Mouse (Mus musculus) common myeloid progenitor, adult 5-6 weeks (primary cell): ENCODE data around the gene Nup188. TPM values are rescaled to one million over a fixed set of nuclear protein-coding genes. Genes with fewer than 3 reads are reported as not detected.

Experiments used
- ATAC-seq: replicated peaks from 2 replicates; pipeline ENCODE4 v1.8.0; 2016; ENCODE audit warnings: low read depth, mild to moderate bottlenecking, moderate TSS enrichment, inconsistent platforms; ENCODE audit not compliant: poor library complexity, severe bottlenecking
- total RNA-seq: library from RNA; stranded (forward); fragments of 200-1000, 187-1606 nt; gene quantifications from 2 replicates; pipeline ENCODE4 v1.2.3, GENCODE M21; 2017

Gene Nup188
- total RNA-seq, 1 experiment from 2014 or later, result 31.6 TPM

DNA sequence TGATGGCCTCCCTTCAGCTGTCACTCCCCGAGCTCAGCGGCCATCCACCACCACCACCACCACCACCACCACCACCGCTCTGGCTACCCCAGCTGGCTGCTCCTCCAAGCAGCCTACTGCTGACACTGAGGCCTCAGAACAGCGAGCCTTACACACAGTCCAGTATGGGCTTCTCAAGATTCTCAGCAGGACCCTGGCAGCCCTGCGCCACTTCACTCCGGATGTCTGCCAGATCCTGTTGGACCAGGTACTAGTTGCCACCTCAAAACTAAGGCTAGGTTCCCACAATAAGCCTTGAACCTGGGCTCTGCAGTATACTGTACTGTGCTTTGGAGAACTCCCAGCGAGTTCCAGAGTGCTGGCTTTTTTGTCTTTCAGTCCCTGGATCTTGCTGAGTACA, 56.3 kb downstream of the Nup188 start:
- no peak for ATAC-seq

DNA sequence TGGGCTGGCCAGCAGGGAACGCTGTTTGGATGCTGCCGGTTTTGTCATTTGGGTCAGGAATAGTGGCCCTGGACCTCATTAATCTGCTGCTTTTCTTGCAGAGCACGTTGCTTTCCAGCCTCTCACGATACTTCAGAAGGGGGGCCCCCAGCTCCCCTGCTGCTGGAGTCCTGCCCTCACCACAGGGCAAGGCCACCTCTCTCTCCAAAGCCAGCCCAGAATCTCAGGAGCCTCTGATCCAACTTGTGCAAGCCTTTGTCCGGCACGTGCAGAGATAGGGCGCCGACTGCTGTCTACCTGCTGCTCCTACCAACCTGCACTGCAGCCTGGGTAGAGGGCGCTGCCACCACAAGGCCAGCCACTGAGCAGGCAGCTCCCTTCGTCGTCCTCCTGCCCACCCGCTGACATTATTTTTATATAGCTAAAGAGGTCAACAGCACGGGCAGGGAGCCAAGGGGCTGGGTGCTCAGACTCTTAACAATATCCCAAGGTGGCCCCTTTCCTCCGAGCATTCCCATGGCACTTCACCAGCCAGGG, 57.5 kb downstream of the Nup188 start:
- no peak for ATAC-seq

DNA sequence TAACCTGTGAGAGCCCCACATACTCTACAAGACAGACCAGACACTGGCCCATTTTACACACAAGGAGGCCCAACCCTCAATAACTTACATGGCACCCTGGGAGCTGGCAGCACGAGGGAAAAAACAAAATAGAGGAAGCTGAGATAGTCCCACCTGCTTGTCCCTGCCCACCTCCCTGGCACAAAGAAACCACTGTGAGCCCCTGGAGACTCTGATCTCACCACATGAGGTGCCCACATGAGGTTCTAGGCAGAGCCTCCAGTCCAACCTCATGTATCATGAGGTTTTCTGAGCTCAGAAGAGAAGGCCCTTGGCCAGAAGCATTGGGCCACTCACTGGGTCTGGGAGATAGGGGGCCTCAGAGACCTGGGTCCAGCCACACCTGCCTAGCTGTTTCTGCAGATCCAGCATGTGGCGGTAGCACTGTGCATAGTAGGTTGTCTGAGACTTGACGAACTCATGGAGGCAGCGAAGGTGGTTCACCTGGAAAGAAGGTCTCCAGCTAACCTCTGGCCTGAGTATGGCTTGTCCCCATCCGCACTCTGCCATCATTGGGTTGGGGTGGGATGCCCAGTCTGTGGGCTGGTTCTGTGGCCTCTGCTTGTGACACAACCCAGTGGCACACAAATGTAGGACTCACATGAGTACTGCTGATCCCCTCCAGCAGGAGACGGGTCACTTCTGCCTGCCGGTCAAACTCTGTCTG, 59.9 kb downstream of the Nup188 start:
- ATAC-seq, result no peak

DNA sequence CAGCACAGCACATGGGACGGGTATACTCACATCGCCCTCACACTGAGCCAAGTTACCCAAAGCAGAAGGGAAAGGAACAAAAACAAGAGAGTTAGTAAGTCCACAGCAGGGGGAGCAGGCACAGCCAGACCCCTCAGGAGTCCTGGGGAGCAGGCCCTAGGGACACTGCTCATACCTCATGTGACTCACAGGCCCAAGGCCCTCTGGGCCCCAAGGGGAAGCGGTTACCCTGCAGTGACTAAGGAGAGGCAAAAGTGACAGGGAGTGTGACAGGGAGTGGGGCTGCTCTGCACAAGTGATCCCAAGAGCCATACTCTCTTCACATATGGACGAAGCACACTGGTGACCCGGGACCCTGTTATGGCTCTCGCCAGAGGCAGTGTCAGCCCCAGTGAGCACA, 63.0 kb downstream of the Nup188 start:
- no peak for ATAC-seq

DNA sequence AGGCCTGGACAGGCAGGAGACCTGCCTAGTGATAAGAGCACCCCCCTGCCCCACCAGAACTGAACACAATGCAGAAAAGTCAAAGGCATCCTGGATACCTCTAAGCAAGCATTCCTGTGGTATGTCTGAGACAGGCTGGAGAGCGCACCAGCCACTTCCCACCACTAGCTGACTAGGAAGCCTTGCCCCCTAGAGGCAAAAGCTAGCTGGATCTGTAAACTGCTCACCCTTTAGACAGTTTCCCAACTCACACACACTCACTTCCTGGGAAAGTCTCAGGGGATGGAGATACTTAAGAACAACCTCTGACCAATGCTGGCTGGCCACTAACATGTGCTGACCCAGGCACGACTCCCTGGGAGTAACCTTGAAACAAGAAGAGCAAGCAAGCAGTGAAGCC, 65.0 kb downstream of the Nup188 start:
- ATAC-seq, result peak; percentile 55; the same call in 1 of the 2 replicates

DNA sequence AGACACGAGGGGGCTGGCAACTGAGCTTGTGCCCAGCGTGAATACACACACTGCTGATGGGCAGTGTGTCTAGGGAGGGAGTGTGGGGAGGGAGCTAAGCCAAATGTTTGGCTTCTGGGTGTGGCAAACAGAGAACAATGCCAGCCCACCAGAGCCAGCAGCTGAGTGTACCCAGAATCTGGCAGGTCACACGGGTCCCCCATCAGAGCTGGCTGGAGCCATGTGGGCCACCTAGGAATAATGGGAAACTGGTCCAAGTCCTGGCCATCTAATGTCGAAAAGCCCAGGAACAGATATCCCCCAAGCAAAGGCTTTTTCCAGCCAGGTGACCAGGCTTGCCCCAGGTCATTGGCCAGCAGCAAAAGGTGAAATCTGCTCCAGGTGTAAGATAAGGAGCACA, 69.7 kb downstream of the Nup188 start:
- no peak for ATAC-seq

DNA sequence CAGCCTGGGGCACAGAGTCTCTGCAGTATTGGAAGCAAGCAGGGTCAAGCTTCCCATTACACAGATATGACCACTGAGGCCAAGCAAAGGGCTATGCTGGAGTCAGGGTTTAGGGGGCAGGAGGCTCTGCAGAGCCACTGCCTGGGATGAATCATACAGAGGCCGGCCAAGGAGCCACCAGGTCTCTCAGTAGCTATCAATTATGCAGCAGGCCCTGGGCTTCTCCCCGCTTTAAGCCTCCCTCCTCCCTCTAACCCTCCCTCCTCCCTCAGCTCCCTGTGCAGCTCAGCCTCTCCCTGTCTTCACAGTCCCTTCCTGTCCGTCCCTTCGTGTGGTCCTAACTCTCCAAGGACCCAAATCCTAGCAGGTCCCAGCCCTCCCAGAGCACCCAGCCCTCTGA, 70.1 kb downstream of the Nup188 start:
- ATAC-seq, result no peak

DNA sequence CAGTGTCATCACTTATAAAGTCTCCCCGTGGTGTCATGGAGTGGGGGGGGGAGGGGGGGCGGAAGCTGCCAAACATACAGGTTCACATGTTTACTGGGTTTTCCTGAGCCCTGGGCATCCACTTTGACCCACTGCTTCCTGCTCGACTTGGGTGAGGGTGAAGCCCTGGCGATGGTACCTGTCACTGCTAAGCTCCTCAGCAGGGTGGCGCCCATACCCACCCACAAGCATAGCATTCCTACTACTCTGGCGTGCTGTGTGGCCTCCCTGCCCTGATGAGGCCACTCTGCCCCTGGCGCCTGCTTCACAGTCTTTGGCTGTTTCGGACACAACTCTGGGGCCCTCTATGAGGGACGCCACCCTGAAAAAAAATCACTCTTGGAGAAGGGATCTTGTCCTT, 70.7 kb downstream of the Nup188 start:
- ATAC-seq, result no peak

DNA sequence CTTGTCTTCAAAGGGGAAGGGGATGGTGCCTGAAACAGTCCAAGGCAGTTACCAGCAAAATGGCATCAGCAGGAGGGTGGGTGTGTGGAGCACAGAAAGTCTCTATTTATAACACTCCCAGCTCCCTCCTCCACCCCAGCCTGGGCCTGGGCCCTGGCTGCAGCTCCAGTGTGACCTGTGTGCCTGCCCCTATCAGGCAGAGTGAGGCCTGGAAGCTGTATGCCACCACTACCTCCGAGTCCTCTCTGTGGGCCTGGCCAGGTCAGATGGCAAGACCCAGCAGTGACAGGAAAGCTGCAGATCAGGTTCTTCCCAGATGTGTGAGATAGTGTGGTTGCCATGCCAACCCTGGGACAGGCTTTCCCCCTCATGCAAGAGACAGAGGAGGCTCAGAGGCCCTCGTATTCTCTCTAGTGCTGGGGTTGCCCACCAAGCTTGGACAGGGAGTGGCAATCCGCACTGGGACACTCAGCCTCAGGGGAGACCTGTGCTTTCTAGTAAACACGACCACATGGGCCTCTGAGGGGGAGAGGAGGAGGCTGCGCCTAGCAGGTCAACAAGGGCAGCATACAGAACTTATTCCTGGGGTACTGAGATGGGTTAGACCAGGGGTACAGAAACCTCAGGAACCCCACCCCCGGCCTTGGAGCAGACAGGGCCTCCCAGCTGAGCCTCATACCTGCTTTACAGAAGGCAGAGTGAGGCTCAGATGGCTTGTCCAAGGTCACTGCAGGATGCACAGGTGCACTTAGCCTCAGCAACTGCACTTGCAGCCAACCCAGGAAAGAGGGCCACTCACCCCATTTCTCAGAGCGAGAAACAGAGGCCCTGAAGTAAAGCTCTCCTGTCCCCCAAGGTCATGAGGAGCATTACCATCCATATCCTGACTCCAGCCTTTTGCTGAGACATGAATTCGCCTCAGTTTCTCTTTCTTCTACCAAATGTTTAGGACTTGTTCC, 71.6 kb downstream of the Nup188 start:
- no peak; the same call in 1 of the 2 replicates for ATAC-seq

DNA sequence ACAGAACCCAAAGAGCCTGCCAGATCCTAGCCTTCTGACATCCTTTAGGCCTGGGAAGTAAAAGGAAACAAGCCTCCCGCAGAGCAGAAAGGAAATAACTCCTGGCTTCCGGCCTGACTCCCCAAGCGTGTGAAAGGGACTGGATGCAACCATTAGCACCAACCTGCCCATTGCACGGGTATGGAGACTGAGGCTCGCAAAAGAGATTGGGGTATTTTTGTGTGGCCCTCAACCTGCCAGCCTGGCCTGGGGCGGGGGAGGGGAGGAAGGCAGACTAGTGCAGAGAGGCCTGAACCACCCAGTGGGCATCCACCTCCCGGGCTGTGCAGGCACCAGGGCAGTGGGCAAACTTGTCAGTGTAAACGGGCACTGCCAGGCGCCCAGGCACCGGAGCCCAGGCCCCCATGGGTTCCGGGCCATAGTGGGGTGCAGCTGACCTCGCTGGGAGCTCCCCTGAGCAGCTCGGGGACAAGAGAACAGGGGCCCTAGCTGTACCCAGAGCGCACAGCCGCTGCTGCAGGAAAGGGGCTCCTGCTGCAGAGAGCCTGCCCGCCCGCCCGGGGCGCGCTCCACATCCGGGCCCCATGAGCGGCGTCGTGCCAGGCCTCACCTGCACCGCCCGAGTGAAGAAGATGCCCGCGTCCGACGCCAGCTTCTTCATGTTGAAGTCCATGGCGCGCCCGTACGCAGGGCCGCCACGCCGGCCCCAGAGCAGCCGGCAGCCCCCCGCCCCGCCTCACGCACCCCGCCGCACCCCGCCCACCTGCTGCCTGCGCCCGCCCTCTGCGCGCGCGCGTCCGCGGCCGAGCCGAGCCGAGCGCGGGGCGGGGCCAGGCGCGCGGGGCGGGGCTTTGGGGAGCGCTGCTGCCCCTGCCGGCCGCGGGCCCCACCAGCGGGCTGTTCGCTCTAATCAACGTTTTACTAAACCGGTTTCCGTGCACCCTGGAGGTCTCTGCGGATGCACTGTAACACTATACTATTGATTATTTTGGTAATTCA, 72.6 kb downstream of the Nup188 start, which contains the start of gene Sh3glb2:
Gene Sh3glb2, minus strand, starts transcription at position 805 of the 999 bp plus-strand sequence.
- ATAC-seq, result peak; percentile 55

DNA sequence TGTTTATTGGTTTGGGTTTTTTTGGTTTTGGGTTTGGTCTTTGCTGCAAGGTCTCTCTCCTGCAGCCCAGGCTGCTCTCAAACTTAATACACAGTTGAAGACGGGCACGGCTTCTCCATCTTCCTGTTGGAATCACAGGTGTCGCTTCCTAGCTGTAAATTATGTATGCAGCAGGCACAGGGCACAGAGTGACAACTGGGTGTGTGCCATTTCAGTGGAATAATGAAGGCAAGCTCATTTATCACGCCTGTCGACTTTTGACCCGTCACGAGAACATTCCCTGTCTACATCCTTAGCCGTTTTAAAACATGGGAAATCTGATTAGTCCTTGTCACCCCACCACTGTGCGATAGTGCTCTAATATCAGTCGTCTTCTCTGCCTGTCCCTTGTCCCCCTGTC, 74.4 kb downstream of the Nup188 start:
- no peak for ATAC-seq

DNA sequence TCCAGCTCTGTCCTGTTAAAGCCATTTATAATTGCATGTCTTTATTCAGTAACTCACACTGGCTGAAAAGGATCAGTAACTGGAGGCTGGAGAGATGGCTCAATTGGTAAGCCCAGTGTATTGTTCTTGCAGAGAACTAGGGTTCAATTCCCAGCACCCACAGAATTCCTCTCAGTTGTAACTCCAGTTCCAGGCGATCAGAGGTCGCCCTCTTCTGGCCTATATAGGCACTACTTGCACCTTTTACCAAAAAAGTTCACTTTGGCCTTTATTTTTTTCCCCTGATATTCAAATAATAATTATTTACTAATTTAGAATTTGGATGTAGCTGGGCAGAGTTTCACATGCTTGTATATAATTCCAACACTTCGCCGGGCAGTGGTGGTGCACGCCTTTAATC, 76.7 kb downstream of the Nup188 start:
- no peak for ATAC-seq

DNA sequence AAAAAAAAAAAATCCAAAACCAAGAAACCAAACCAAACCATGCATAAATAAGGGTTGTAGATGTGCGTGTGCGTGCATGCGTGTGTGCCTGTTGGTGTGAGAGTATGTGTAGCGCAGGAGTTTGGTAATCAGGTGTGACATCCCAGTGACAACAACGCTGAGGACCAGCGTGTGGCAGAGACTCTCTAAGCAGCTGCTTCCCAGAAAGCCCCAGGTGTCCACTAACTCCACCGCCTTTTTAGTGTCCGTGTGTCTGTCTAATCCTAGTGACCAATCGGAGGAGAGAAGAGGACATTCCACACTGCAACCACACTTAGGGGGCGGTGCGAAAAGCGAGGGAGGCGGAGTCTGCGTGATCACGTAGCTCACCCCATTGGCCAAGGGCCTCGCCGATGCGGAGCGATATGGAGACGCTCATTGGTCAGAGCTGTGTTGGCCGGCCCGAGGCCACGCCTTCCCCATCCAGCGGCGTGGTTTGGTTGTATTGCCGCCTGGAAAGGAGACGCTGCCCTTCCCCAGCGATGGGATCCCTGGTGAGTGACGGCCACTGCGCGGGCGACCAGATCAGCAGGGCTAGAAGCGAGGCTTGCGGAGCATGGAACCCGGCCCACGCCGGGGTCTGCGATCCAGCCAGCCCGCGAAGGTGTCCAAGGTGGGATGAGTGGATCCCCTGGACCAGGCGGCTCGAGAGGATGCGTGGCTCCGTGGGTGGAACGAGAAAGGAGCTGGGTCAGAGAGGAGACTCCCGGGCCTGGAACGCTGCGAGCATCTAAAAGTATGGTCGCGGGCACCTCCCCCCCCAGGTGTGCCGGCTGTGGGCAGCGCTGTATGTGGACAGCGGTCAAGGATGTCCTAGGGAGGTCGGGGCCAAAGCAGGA, 77.8 kb downstream of the Nup188 start, which contains the start of gene Miga2:
Gene Miga2, plus strand, starts transcription at position 461 of the 878 bp plus-strand sequence.
- ATAC-seq, result peak; percentile 97

DNA sequence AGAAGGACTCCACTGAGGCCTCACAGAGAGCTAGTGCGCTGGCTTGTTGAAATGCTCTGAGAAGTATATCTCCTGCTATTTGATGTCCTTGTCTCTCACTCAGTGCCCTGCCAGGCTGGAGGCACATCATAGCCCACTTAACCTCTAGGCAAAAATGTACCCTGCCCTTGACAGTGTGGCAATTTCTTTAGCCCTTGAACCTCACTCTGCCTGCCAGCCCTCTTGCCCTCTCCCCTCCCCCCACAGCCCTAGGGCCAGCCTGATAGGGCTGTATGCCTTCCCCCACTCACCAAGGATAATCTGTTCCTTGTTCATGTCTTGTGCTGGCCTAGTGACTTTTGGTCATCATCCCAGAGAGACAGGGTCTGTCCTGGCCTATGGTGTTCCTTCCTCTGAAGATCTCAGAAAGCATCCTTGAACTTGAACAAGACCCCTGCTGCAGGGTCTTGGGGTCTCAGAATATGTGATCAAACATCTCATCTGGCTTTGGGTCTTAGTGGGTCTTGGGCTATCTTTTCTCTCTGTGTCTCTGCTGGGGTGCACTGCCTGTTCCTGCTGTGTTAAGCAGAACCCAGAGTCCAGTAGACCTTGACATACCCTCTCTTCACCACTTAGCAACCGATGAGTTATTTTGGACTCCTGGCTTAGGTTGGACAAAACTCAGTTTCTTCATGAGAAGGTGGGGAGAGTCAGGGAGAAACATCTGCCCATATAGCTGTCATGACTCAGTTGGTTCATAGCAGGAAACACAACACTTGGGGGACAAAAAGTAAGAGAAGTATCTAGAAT, 79.3 kb downstream of the Nup188 start:
- ATAC-seq, result no peak

DNA sequence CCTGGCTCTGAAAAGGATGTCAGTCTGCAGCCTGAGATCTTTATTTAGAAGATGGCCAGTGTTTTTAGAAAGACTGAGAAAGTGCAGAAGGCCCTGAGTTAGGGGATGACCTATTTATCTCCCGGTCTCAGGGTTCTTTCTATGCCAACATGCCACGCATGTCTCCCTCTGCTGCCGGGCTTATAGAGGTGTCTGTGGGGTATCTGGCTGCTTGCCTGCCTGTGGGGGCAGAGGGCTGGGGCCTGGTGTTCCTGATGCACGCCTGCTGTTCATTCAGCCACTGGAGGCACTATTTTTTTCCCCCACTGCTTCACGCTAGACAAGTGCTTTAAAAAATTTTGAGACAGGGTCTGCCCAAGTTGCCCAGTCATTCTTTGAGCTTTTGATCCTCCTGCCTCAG, 80.0 kb downstream of the Nup188 start:
- ATAC-seq, result no peak

DNA sequence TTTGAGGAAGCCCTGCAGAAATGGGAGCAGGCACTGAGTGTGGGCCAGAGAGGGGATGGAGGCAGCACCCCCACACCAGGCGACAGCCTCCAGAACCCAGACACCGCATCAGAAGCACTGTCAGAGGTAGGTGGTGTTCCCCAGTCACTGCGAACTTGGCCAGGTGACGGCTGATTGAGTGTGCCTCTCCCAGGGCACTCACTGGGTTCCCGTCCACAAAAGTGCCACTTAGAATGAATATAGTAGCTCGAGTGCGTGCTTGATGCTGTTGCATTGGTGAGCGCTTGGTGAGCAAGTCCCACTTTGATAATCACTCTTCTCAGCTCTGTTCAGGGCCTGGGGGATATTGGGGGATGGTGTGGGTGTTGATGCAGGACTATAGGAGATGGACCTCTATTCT, 85.3 kb downstream of the Nup188 start:
- ATAC-seq, result no peak

DNA sequence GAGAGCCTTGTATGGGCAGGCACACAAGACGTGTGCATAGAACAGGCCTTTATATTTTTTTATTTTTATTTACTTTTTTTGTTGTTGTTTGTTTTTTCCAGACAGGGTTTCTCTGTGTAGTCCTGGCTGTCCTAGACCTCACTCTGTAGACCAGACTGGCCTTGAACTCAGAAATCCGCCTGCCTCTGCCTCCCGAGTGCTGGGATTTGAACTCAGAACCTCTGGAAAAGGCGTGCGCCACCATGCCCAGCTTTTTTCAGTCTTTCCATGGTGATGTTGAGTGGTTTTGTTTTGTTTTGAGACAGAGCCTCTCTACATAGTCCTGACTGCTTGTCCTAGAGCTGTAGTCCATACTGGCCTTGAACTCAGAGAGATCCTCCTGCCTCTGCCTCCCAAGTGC, 86.5 kb downstream of the Nup188 start:
- no peak for ATAC-seq

DNA sequence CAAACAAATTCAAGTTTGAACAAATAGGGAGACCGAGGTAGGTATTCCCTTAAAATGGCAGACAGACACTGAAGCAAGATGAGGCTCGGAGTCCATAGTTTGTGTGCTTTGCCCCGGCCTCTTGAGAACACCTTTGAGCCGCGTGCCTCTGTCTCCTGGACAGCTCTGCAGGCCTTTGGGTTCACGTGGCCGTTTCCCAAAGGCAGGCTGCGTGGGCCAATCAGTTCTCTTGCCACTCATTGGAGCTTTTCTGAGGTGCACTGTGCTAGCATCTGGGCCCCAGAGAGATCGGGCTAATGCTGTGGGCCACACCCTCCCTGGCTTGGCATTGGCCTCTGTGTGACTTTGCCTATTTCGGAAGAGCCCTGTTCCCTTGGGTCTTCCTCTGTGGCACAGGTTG, 89.7 kb downstream of the Nup188 start:
- ATAC-seq, result no peak
